In the genomic region with DNA sequence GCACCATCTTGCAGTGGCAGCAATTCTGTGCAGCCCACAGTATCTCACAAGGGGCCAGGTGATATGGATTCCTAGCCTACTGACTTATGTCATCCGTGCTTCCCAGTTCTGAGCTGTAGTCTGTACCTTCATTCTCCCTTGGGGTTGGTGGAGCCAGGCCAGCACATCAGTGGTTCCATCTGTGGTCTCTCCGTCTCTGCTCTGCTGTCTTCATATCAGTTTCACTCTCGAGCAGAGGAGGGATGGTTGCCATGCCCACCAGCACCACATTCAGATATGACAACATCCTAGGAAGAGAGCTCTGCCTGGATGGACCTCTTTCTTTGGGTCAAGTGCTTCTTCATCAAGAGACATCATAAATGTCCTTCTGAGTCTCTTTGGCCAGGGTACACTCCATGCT, we compare ENCODE assay signal across 18 mouse cellular contexts. TPM values are rescaled to one million over a fixed set of nuclear protein-coding genes. Genes with fewer than 3 reads are reported as not detected.
DNase-seq lines count a peak whose midpoint lies in the region.
"Had no signal": no experiment of that assay in that cellular context is flagged by ENCODE, and none has a peak within 500 bp of the region (broad histone marks: within the 10 kb centered on the region; RNA-seq: fewer than 3 reads in every experiment).

No protein-coding gene starts in this region.

- intact Hi-C loops in left cerebral cortex, postnatal 14 days (cut with DNase I) = no loop called here
- intact Hi-C loops in left cerebral cortex, postnatal 25 days (cut with DNase I) = no loop called here

- DNase-seq in layer of hippocampus, adult 11-12 months (ENCODE audit: low spot score) = peak; percentile 15
- DNase-seq in layer of hippocampus, adult 9-10 months (ENCODE audit: low spot score) = no peak
- DNase-seq in left cerebral cortex, postnatal 14 days (ENCODE audit: low spot score in 2 of 2) = peak; percentile 11 to 41
- DNase-seq in left cerebral cortex, postnatal 25 days (ENCODE audit: low spot score in 2 of 2) = no peak
- peak; percentile 13 for DNase-seq in right cerebral cortex, postnatal 4 days
- DNase-seq in right cerebral cortex, postnatal 36 days (ENCODE audit: low spot score in 2 of 2) = no peak
- DNase-seq in adipocyte (ENCODE audit: low spot score) = no peak
- DNase-seq: adrenal gland, postnatal 10 days; adrenal gland, postnatal 36 days; cerebellum, adult 18-20 months; cerebellum, adult 9-10 months; cerebellum, postnatal 14 days; gastrocnemius, postnatal 10 days; gastrocnemius, postnatal 36 days; heart, adult 2 months; heart, postnatal 14 days; heart, postnatal 4 days had no signal

RNA-seq across cellular contexts. Expression of a gene that starts 43.8 kb away (rescaled TPM):
- total RNA-seq in left cerebral cortex, postnatal 14 days (2021) = under 1 TPM in 1 of 2 experiments, not detected in 1; 0.22 TPM
- under 1 TPM; 0.16 to 0.21 TPM for total RNA-seq in left cerebral cortex, postnatal 25 days (2021)
- total RNA-seq: granulocyte monocyte progenitor cell, adult 5-6 weeks had no signal

Comparison
In these comparisons a context has a peak if more than half of its experiments do, and no peak if none do; other contexts are left out.
1. DNase-seq: peak in layer of hippocampus, adult 11-12 months (single experiment), left cerebral cortex, postnatal 14 days (2 of 2) and right cerebral cortex, postnatal 4 days (single experiment); none in layer of hippocampus, adult 9-10 months (single experiment), left cerebral cortex, postnatal 25 days (0 of 2), right cerebral cortex, postnatal 36 days (0 of 2) and adipocyte (single experiment).